Mouse (Mus musculus): ENCODE measurements around the gene Sgcd.

The Sgcd gene

DNA sequence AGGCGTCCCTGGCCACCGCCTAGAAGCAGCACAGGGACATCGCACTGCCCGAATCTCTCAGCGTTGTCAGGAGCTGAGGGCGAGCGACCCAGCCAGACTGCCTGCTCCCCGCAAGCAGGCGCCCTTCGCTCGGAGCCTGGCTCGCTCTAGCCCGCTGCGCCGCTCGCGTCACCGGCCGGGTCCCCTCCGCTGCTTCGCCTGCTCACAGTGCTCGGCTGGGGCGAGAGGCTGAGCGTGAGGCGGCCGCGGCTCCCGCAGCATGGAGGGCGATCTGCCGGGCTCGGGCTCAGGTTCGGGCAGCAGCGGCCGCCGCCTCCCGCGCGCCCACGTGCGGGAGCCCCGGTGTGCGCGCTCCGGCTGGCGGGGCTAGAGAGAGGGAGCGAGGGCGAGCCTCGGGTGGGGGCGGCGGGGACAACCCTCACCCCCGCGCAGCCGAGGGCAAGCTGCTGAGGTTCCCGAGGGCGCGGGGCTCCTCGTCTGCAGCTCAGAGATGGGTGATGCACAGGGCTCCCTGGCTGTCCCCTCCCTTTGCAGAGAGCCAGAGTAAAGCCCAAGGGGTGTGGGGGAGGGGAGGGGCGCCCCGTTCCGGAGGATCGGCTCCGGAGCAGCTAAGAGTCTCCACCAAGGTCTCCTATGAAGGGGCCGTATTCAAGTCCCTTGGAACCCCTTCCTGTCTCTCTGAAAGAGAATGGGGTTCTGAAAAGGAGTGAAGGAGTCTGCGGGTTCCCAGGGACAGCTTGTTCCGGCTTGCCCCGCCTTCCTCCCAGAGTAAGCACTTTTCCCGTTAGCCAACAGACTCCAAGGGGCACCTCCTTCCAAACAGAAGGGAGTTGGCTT, at the start of gene Sgcd:
Gene Sgcd (minus strand): TSS at position 273 of the 837 bp plus-strand sequence.
- no peak for DNase-seq

DNA sequence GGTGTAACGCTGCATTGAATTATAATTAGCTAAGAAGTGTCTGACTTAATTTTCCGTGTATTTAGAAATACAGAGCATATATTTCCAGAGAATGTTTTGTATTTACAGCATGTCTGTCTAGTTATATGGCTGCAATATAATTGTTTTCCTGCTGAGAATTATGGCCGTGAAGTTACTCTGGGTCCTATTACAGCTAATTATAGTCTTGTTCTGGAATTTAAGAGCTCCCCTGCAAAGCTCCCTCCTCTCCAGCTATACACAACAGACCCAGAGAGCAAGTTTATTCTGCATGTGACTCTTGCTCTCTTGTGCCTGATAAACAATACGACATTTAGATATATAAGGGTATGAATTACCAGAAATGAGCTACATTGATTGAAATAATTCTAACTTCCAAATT, 49.3 kb upstream of the Sgcd start:
- no peak for DNase-seq

DNA sequence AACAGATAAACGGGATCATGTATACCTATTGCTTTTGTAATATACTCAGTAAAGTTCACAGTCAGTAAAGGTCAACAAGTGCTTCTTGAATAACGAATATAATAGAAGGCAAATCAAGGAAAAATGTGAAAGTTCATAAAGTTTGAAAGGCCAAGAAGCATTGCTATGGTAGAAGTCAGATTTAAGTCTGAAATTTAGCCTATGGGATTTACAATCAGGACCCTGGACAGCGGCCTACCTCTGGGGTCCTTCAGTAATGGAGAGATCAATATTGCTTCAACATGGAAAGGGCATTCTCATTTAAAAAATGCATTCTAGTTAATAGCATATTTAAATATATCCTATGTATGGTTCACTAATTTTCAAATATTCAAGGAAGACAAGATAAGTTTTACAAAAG, 24.1 kb upstream of the Sgcd start:
- DNase-seq, result no peak

DNA sequence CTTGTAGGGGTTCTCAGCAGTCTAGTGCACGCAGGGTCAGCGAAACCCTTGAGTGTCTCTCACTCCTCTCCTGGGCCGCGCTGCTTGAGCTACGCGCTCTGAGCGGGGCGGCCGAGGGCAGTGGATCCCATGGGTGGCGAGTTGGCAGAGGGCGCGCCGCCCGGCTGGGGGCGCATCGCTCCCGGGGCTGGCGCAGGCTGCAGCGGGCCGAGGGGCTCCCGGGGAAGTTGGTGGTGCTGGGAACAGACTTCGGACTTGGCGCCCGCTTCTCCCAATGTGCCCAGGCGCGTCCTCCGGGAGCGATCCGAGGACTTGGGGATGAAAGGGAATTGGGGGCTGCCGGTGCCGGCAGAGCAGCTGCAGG, 454 bp downstream of the Sgcd start:
- no peak for DNase-seq

DNA sequence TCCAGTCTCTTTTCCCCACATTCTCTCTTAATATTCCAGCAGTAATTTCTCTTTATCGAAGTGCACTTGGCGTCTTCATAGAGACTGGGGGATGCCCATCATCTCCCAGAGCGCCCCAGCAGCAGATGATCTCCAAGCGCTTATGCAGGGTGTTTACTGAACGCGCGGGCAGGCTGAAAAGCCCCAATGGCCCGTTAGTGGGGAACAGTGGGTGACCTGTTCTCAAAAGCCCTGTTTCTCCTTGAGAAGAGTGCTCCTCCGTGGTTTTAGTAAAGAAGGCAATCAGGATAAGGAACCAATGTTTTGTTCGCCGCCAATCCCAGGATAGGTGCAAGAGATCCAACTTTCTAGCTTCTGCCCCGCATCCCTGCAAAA, 889 bp downstream of the Sgcd start:
- no peak for DNase-seq

DNA sequence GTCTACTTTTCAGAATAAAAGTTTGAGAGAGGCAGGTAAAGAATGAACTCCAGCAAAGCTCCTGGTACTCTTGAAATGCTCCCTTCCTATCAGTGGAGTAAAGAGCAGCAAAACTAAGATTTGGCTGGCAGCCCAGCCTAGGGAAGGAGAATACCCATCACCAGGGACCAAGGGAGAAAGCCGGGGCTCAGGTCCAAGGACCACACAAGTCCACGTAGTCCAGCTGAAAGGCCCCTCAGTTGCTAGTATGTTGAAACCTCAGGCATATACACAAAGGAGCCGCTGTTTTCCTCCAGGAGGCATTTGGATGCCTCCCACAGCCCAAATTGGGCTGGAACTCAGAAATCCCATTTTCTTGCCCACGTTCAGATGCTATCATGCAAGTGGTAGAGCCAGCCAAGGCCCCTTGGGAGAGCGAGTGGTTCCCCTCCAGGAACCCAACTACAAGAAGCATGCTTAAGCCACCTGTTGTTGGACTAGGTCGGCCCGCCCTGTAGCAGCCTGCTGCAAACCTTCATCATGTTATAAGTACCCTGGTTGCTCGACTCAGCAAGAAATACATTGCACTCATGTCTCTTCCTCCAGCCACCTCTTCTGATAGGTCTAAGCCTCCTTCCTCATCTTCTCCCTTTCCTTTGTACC, 1.4 kb downstream of the Sgcd start:
- no peak for DNase-seq

DNA sequence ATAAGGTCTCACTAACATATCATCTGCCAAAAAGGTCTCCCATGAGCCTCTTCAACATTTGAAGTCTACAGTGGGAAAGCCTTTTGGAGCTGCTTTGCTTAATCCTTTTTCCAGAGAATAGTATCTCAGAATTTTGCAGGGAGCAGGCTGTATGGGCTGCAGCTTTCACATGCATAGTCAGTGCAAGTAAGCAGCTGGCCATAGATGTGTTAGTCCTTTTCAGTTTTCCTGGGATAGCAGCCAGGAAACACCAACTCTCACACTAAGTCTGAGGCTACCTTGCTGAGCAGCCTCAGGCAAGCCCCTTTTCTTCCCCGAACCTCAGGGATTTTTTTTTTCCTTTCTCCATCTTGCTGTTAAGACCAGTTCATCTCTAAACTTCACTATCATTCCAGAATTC, 6.6 kb downstream of the Sgcd start:
- DNase-seq, result no peak

DNA sequence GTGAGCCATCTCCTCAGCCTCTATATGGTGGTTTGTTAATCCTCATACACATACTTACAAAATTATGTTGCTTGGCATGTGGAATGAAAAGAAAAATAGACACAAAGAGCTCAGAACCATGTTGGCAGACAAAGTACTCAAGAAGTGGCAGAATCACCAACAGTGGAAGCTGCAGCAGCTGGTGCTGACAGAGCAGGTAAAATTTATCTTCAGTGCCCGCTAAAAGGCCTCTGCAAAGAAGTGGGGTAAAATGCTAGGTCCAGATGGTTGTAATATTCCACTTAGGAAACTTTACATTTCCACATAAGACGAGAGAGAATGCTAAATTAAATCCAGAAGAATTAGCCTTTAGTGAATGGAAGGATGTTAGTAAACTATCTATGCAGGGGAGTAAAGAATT, 7.7 kb downstream of the Sgcd start:
- no peak for DNase-seq

DNA sequence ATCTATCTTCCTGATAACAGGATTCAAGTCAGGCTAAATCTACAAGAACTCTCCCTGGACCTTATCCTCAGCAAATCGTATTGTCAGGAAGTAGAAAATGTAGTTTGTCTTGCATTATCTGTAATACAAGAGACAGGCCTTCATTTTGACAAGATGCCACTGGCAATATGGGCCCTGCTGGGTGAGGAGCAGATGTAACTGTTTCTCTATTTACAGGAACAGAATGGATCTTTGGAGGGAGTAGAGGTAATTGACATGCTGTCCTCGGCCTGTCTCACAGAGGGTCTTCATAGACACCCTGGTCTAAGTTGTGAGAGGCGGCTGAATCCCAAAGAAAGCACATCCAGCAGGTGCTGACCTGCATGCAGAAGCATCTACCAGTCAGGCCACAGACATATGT, 35.5 kb downstream of the Sgcd start:
- DNase-seq, result no peak

DNA sequence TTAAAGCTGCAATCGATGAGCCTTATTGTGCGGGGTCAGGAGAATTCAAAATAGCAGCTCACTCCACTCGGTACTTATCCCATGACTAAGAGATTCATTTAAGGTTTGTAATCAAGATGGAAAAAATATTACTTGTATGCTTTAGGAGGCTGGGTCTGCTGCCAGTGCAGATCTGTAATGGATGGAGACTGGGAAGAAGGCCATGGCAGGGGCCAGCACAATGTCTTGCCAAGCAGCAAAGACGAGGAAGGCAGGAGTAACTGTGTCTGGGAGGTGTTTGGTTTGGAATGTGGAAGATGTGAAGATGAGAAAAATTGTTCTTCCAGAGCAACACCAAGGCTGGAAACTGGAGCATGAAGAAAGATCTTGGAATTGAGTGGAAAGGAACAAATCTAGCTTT, 36.4 kb downstream of the Sgcd start:
- no peak for DNase-seq

DNA sequence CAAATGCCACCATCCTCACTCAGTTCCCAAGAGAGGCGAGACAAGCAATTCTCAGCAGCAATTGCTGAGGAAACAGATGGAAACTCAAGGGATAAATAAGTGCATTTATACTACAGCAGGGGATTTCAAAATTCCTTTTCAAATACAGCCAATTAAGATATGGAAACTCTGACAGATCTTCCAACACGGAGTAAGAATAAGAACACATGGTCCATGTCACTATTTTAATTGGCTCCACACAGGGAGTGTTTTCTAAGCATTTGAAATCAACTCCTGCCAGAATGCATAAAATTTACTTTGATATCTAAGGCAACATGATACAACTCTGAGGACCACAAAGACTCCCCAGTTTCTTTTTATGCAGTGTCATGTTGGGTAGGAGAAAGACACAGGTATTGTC, 49.0 kb downstream of the Sgcd start:
- DNase-seq, result no peak

DNA sequence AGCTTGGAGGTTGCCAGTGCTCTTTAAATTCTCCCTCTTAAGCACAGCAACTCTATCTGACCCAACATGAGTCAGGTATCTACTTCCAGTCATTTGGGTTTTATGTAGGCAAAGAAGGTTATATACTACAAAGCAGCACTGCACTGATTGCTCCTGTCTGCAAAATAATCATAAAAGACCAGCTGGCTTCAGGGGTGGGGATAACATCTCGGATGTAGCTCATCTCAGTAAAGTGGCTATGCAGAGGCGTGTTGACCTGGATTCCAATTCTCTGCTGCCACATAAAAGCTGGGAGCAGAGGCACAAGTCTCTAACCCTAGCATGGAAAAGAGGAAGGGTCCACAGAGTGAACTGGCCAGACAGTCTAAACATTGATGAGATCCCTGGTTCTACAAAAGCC, 71.2 kb downstream of the Sgcd start:
- DNase-seq, result no peak

DNA sequence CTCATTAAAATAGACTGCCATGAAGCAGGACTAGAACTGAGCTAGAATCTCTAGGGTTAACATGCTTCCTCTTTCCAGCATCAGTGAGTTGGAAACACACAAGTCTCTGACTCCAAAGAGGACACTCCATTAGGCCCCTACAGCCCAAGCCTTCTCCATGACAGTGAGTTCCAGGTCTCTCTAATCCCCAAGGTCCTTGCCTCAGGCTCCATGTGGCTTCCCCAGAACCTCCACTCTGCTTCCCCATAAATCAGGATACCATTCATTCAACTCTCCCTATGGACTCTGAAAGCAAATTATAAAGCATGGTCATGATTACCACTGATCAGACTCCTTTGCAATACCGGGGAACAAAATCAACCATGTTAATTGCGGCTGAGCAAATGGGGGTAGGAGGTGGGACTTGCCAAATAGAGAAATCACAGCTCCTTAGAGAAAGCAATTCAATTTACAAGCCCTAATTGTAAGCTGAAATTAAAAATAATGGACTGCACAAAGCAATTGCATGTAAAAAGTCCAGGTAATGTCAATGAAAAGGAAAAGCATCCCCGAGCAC, 97.1 kb downstream of the Sgcd start:
- DNase-seq, result no peak

DNA sequence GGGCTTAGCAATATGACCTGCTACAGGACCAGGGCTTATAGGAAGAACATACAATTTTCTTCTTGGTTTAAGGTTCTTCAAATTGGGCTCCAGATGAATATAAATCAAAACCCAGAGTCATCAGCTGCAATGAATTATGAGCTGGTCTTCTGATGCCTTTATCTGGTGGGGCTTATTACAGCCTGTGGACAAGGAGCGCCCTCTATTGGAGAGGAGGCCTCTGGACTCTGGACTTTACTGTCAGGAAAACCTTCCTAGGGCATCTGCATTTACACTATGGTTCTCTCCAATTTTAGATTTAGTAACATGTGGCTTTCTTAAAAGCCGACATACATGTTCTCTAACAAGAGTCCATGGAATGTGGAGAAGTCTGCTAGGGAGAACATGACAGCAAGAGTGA, 98.5 kb downstream of the Sgcd start:
- DNase-seq, result no peak

DNA sequence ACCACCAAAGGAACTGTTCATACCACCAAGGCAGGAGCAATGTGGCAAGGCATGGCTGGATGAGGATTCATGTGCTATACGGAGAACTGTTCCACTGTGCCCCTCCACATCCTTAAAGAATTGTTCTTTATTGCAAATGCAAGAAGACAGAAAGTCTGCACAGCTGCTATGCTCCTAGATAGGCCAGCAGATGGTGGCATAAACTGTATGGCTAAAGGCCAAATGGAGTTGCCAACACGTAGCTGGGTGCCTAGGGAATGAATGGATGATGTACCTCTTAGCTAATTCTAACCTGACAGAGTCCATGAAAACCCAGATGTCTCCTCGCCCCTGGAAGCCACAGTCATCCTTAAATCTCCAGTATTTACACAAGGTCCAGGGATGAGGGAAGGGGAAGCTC, 103.5 kb downstream of the Sgcd start:
- DNase-seq, result no peak

DNA sequence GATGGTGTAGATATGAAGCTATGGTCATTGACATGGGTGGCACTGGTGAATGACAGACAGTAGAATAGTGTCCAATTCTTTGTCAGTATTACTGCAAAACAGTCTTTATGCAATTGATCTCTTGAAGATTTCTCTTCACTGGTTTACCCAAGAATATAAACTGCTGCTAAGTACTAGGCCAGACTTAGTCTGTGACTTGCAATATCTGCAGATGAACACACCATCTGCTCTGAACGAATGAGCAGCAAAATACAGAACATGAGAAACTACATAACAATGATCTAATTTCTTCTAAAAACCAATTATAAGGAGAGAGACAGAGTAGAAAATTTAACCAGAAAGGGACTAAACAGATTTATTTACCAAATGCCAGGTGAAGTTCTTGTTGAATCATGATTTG, 105.2 kb downstream of the Sgcd start:
- DNase-seq, result no peak

DNA sequence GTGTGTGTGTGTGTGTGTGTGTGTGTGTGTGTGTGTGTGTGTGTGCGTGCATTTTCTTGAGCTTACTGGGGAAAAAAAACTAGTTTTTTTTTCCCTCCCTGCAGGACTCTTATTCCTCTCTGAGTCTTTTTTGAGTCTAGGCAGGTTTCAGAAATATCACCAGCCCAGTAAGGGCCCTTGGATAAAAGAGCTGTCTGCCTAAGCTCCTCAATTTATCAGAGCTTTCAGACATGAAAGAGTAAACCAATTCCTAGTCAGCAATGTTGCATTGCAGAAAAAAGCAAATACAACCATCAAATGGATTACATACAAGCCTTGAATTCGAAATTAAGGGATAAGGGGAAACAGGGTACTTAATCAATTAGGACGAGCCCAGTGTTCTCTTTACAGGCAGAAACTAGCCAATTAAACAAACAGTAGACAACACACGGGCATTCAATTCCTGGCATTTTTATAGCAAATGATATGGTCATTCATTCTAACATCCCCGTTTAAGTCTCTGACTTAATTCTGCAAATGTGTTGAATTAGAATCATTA, 112.1 kb downstream of the Sgcd start:
- DNase-seq, result no peak

DNA sequence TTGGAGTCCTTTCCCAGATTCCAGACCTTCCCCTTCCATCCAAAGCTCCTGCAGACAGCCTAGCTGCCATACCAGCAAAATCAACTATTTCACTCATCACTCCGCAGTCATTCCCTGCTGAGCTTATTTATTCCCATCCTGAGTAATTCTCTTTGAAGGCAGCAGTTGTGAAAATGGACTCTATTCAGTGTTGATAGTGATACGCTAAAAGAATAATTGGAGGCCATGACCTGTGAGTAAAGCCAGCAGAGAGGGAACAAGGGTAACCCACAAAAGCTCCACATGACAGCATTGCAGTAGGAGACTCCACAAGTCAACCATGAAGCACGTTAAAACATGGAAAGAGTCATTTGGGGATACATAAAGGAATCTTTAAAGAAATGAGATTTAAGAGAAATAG, 142.9 kb downstream of the Sgcd start:
- DNase-seq, result no peak

DNA sequence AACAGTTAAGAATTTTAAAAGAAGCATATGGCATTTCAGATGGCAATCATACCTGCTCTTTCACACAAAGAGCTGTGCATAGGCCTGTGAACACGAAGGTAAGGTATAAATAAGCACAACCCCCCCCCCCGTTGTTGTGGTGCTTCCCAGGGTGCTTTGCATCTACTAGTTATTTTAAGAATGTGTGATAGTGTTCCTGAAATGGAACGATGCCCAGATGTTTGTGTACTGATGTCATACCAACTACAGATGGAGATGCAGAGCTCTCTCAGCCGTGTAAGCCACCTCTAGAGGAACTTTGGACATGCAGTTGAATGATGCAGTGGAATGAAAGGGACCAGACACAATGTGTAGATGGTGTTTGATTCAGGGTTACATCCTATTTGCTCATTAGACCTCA, 155.5 kb downstream of the Sgcd start:
- peak; percentile 1 for DNase-seq

DNA sequence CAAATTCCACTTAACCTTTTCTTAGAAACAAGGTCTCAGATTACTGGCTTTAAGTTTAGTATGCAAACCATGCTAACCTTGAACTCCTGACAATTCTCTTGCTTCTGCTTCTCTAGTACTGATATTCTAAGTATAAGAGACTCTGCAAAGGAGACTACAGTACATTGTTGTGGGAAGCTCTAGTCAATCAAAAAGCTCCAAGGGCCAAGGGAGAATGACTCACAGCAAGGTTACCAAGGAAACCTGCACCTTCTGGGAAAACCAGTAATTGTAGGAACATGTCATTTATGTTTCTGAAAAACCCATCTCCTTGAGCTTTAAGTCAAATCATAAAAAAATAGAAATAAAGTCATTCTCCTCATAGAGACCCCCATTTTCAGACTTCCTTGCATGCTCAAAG, 178.5 kb downstream of the Sgcd start:
- no peak for DNase-seq

DNA sequence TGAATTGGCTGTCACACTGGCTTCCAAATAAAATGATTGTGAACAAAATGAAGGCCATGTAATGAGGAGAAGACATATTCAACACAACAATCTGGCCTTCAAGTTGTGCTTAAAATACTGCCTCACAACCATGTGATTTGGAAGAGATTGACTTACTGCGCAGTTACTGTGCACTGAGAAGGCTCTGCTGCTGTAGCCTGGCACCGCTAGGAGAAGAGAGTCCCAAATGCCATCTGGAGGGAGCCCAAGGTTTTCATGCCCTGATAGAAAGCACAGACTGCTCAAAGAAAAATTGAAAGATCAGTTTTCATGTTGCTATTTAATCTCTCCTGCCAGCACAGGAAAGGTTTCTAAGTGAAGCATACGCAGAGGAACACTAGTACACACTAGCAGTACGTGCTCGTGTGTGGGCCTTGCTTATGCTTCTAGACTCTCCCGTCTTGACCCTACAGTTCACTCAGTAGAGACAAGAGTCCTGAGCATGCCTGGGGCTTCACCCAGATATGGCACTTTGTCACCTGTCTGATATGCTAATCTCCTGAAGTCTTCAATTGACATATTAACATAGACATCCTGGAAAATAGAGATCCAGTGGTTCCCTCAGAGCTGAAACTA, 184.6 kb downstream of the Sgcd start:
- no peak for DNase-seq

DNA sequence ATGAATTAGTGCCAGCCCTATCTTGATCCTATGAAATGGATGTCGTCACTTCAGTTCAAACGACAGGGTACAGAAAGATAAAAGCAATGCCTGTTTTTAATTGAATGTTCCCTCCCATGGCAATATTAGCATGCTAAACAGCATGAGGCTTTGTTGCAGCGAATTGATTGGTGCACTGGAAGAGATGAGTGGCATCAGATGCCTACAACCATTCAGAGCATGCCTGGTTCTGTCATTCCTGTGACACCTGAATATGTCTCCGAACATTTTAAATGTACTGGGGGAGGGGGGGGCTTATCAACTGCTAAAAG, 210.9 kb downstream of the Sgcd start:
- DNase-seq, result no peak

DNA sequence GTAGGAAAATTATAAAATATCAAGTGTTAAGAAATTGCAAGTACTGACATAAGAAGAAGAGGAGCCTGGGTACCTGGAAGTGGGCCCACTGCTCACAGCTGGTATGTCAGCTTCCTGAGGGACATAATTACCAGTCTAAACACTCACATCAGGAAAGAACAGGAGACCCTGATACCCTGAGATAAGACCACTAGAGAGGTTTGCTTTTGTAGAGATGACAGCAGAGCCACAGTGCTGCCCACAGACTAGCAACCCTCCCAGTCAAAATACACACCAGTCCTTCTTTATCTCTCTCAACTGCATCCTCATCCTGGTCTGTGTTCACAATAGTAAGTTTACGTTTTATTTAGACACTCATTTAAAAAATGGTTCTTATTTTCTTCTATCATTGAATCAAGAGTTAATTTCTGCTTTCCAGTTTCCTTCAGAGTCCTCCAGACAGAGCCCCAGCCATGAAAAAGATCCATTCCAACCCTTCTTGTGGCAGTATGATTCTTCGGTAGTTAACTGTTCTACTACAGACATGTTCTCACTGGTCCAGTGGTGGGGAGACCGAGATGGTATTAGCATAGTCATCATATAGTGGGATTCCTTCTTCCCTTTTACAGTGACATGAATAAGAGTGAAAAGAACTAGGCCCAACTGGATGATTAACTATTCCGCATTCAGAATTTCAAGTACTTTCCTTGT, 211.4 kb downstream of the Sgcd start:
- no peak for DNase-seq

DNA sequence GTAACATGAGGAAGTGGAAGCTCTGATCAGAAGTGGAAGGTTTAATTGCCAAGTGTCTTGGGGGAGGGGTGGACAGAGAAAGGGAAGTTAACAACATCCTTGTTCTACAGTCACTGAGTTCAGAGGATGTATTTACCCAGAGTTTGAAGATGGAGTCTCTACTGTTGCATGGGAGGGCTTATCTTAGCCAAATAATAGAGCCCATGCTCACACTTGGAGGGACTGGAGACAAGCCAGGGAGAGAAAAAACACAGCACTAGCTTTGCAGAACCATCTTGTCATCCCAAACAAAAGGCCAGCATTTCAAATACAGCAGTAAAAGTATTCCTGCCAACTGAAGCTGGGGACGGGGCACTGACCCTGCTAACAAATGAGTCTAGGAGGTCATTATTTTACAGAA, 212.8 kb downstream of the Sgcd start:
- DNase-seq, result no peak
